Mouse (Mus musculus): ENCODE measurements around the gene Crmp1. TPM values are rescaled to one million over a fixed set of nuclear protein-coding genes. Genes with fewer than 3 reads are reported as not detected.

The Crmp1 gene
- polyA plus RNA-seq, 1 experiment from 2014 or later, result 790 TPM

DNA sequence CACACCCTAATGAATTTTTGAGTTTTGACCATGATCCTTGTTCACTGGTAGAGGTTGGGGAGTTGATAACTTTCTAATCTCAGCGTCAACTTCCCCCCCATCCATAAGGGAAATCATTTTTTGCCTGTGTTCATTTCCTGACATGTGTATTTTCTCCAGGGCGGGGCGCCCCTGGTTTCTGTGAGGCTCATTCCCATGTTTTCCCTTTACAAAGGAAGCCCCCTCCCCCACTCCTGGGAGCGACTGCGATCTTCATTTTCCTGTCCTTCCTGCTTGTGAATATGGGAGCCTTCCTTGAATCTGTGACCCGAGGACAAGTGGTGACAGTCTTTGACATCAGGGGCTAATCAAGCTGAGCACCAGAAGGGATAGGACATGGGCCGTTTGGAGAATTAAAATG is 15.1 kb downstream of the Crmp1 start:
- no peak for ATAC-seq (replicated peaks)
- no peaks in the 10 kb centered on the region for H3K36me3 ChIP-seq
- peaks cover 71% of the 10 kb centered on the region for H3K4me1 ChIP-seq
- no peak overlapping the region for H3K4me2 ChIP-seq (replicated peaks)
- H3K27me3 ChIP-seq, result no peaks in the 10 kb centered on the region
- peak overlapping the region; percentile 16; the same call in 1 of the 2 replicates for H3K27ac ChIP-seq (replicated peaks)
- no peak overlapping the region for H3K4me3 ChIP-seq
- H3K9me3 ChIP-seq, result no peaks in the 10 kb centered on the region
- 69% methylated on average over 7 of the region's 7 CpGs for WGBS
- no peak overlapping the region for H3K9ac ChIP-seq (replicated peaks)

- H3K27ac ChIP-seq (replicated peaks), result peak overlapping the region; percentile 16
- peaks cover 71% of the 10 kb centered on the region for H3K4me1 ChIP-seq
- no peak overlapping the region for H3K9ac ChIP-seq (replicated peaks)
- no peak overlapping the region for H3K4me3 ChIP-seq
- H3K36me3 ChIP-seq, result no peaks in the 10 kb centered on the region
- 52% methylated on average over 5 of the region's 5 CpGs for whole genome bisulfite sequencing
- H3K9me3 ChIP-seq, result no peaks in the 10 kb centered on the region
- H3K27me3 ChIP-seq, result no peaks in the 10 kb centered on the region
- no peak for ATAC-seq (replicated peaks)
- H3K4me2 ChIP-seq (replicated peaks), result no peak overlapping the region
Observed at GRCm38 (mm10) chr5:37257243-37257642, 15.5 kb downstream of the Crmp1 start.

DNA sequence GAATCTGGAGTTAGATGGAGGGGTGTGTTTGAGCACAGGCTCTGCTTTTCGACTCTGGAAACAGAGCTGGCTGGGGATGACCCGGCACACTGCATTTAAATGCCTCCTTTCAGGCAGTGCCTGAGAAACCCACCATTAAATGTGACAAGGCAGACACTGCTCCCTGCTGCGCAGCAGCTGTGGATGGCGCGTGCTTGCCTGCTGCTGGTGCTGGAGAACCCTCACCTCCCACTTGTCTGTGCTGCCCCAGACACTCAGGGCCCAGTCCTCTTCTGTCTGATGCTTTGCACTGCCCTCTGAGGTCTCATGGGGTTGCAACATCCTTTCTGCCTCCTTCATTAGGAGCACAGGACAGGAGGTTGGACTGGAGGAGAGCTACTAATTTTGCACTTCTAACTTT is 20.0 kb downstream of the Crmp1 start:
- H3K9me3 ChIP-seq, result no peaks in the 10 kb centered on the region
- H3K27me3 ChIP-seq, result no peaks in the 10 kb centered on the region
- no peak overlapping the region for H3K4me2 ChIP-seq (replicated peaks)
- peaks cover 17% of the 10 kb centered on the region for H3K36me3 ChIP-seq
- H3K4me3 ChIP-seq, result no peak overlapping the region
- H3K27ac ChIP-seq (replicated peaks), result peak overlapping the region; percentile 37; the same call in 1 of the 2 replicates
- WGBS, result 51% methylated on average over 5 of the region's 5 CpGs
- H3K4me1 ChIP-seq, result peaks cover 50% of the 10 kb centered on the region
- ATAC-seq (replicated peaks), result peak; percentile 70
- H3K9ac ChIP-seq (replicated peaks), result no peak overlapping the region

DNA sequence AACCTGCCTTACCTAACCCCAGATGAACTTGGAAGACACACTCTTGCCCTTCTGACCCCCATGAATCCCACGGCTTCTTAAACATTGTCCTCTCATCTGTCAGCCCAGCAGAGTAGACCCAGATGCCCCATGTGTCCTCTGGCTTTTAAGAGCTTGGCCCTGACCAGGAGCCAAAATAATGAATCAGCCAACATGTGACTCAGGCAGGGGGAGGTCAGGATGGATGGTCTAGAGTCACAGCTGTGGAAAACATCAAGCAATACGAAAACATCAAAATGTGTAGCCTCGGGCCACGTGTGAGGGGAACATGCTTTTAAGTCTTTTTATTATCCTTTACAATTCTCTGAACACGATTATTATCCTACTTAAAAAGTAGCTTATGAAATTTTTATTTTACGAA is 22.1 kb downstream of the Crmp1 start:
- H3K4me1 ChIP-seq, result peaks cover 29% of the 10 kb centered on the region
- no peak for ATAC-seq (replicated peaks)
- H3K4me2 ChIP-seq (replicated peaks), result no peak overlapping the region
- peaks cover 35% of the 10 kb centered on the region for H3K36me3 ChIP-seq
- no peak overlapping the region for H3K4me3 ChIP-seq
- H3K27ac ChIP-seq (replicated peaks), result no peak overlapping the region
- no peaks in the 10 kb centered on the region for H3K27me3 ChIP-seq
- H3K9ac ChIP-seq (replicated peaks), result no peak overlapping the region
- H3K9me3 ChIP-seq, result no peaks in the 10 kb centered on the region
- WGBS, result 88% methylated on average over 6 of the region's 6 CpGs

GRCm38 (mm10) chr5:37281021-37281420 is 39.3 kb downstream of the Crmp1 start:
- no peaks in the 10 kb centered on the region for H3K27me3 ChIP-seq
- ATAC-seq (replicated peaks), result no peak; the same call in 1 of the 2 replicates
- H3K4me2 ChIP-seq (replicated peaks), result no peak overlapping the region
- H3K4me1 ChIP-seq, result no peaks in the 10 kb centered on the region
- 93% methylated on average over 11 of the region's 11 CpGs for WGBS
- H3K4me3 ChIP-seq, result no peak overlapping the region
- H3K9ac ChIP-seq (replicated peaks), result no peak overlapping the region
- H3K36me3 ChIP-seq, result peaks cover 94% of the 10 kb centered on the region
- no peaks in the 10 kb centered on the region for H3K9me3 ChIP-seq
- H3K27ac ChIP-seq (replicated peaks), result no peak overlapping the region

DNA sequence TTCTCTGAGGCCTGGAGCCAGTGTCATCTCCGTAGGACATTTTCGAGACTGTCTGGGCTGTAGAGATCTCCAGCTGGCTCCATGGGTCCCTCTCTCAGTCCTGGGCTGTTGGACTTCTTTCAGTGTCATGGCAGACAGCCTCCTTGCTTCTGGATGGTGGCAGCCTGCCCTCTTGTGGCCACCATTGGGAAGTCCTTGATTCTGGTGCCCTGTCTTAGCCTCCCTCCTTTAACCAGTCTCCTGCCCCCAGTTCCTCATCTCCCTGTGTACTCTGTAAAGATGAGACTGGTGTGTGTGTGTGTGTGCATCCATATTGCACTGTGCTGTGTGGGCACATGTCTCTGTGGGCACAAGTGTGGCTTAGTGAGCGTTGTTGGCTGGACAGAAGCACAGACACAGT is 46.6 kb downstream of the Crmp1 start:
- Histone ChIP-seq H3K27me3 (no peaks in the 10 kb centered on the region), H3K9ac (replicated peaks) (no peak overlapping the region), H3K36me3 (peaks cover 81% of the 10 kb centered on the region), H3K9me3 (no peaks in the 10 kb centered on the region), H3K4me2 (replicated peaks) (no peak overlapping the region), H3K4me3 (no peak overlapping the region), H3K4me1 (no peaks in the 10 kb centered on the region), H3K27ac (replicated peaks) (no peak overlapping the region)
- ATAC-seq (replicated peaks), result peak; percentile 42
- WGBS, result 79% methylated on average over 3 of the region's 3 CpGs

DNA sequence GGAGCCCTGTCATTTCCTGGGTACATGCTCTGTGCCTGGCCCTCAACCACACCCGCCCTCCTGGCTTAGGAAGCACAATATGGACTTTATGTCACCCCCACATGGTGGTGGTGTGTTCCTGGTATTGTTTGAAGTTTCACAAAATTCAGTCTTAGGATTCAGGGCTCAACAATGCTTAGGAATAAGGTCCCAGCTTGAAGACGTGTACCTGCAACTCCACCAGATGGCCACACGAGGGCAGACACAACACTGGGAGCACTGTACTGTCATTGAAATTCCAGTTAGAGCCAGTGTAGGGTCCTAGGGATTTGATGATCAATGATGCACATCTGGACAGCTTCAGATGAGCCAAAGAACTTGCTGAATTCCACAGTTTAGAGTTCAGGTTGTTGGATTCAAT is 47.5 kb downstream of the Crmp1 start:
- Histone ChIP-seq H3K4me3 (no peak overlapping the region), H3K4me2 (replicated peaks) (no peak overlapping the region), H3K36me3 (peaks cover 72% of the 10 kb centered on the region), H3K27me3 (no peaks in the 10 kb centered on the region), H3K27ac (replicated peaks) (no peak overlapping the region), H3K9me3 (no peaks in the 10 kb centered on the region), H3K4me1 (no peaks in the 10 kb centered on the region), H3K9ac (replicated peaks) (no peak overlapping the region)
- WGBS, result 15% methylated on average over 3 of the region's 3 CpGs
- peak; percentile 44; the same call in 1 of the 2 replicates for ATAC-seq (replicated peaks)

DNA sequence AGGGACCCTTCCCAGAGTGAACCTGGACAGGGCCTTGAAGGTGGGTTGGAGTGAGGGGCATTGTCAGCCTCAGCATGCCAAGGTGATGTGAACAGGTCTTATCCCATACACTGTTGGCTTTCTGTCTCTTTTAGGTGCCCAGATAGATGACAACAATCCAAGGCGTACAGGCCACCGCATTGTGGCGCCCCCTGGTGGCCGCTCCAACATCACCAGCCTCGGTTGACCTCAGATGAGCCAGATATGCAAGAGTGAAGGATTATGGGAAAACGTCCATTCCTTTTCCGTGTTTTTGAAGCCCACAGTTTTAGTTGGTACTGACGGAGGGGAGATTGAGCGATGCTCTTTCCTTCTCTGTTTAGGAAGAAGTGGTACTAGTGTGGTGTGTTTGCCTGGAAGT is 49.2 kb downstream of the Crmp1 start:
- H3K4me3 ChIP-seq, result no peak overlapping the region
- H3K27me3 ChIP-seq, result no peaks in the 10 kb centered on the region
- H3K9ac ChIP-seq (replicated peaks), result no peak overlapping the region
- no peak for ATAC-seq (replicated peaks)
- no peaks in the 10 kb centered on the region for H3K9me3 ChIP-seq
- no peaks in the 10 kb centered on the region for H3K4me1 ChIP-seq
- no peak overlapping the region for H3K4me2 ChIP-seq (replicated peaks)
- WGBS, result 75% methylated on average over 9 of the region's 9 CpGs
- peaks cover 58% of the 10 kb centered on the region for H3K36me3 ChIP-seq
- no peak overlapping the region for H3K27ac ChIP-seq (replicated peaks)

- H3K4me2 ChIP-seq (replicated peaks), result no peak overlapping the region
- no peaks in the 10 kb centered on the region for H3K9me3 ChIP-seq
- peak; percentile 60 for ATAC-seq (replicated peaks)
- H3K4me3 ChIP-seq, result no peak overlapping the region
- no peaks in the 10 kb centered on the region for H3K27me3 ChIP-seq
- 54% methylated on average over 10 of the region's 10 CpGs for WGBS
- no peak overlapping the region for H3K9ac ChIP-seq (replicated peaks)
- peaks cover 6% of the 10 kb centered on the region for H3K36me3 ChIP-seq
- 0 out of 2 replicates have a peak overlapping the region, but pooled peaks have one; percentile 3 for H3K27ac ChIP-seq (replicated peaks)
- peaks cover 7% of the 10 kb centered on the region; the same call in 1 of the 2 replicates for H3K4me1 ChIP-seq
Observed at GRCm38 (mm10) chr5:37296717-37297116, 55.0 kb downstream of the Crmp1 start.

GRCm38 (mm10) chr5:37298370-37298769 is 56.6 kb downstream of the Crmp1 start:
- no peak; the same call in 1 of the 2 replicates for ATAC-seq (replicated peaks)
- Histone ChIP-seq H3K27me3 (no peaks in the 10 kb centered on the region), H3K4me3 (no peak overlapping the region), H3K36me3 (no peaks in the 10 kb centered on the region), H3K9ac (replicated peaks) (no peak overlapping the region), H3K4me1 (peaks cover 7% of the 10 kb centered on the region; the same call in 1 of the 2 replicates), H3K4me2 (replicated peaks) (no peak overlapping the region), H3K27ac (replicated peaks) (no peak overlapping the region), H3K9me3 (no peaks in the 10 kb centered on the region)
- 19% methylated on average over 7 of the region's 7 CpGs for WGBS

GRCm38 (mm10) chr5:37310026-37310425 is 68.3 kb downstream of the Crmp1 start:
- Histone ChIP-seq H3K4me2 (replicated peaks) (no peak overlapping the region), H3K36me3 (peaks cover 10% of the 10 kb centered on the region), H3K4me3 (no peak overlapping the region), H3K27ac (replicated peaks) (no peak overlapping the region), H3K9ac (replicated peaks) (no peak overlapping the region), H3K9me3 (no peaks in the 10 kb centered on the region), H3K4me1 (no peaks in the 10 kb centered on the region), H3K27me3 (no peaks in the 10 kb centered on the region)
- 94% methylated on average over 9 of the region's 9 CpGs for WGBS
- no peak for ATAC-seq (replicated peaks)

- no peak for ATAC-seq (replicated peaks)
- Histone ChIP-seq H3K4me1 (no peaks in the 10 kb centered on the region), H3K9ac (replicated peaks) (no peak overlapping the region)
Observed at GRCm38 (mm10) chr5:37312980-37313722, 71.4 kb downstream of the Crmp1 start.

DNA sequence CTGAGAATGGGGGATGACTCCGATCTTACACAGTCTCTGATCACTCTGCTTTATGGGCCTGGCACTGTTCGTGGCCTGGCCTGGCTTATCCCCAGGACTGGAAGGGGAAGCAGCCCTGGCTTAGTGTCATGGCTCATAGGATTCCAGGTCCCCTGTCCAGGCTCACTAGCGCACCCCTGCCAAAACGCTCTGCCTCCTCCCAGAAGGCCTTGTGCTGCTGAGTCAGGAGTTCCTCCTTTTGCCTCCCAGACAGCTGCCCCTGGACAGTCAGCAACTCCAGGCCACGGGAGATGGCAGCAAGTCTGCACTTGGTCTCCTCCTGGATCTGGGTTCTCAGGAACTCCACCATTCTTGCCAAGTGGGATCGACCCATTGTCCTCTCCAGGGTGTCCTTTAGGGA is 77.0 kb downstream of the Crmp1 start:
- ATAC-seq (replicated peaks), result no peak
- H3K27me3 ChIP-seq, result no peaks in the 10 kb centered on the region
- H3K27ac ChIP-seq (replicated peaks), result no peak overlapping the region
- no peak overlapping the region for H3K4me2 ChIP-seq (replicated peaks)
- no peaks in the 10 kb centered on the region for H3K4me1 ChIP-seq
- no peak overlapping the region for H3K4me3 ChIP-seq
- peaks cover 20% of the 10 kb centered on the region for H3K36me3 ChIP-seq
- peaks cover 6% of the 10 kb centered on the region; the same call in 1 of the 2 replicates for H3K9me3 ChIP-seq
- H3K9ac ChIP-seq (replicated peaks), result no peak overlapping the region
- WGBS, result 94% methylated on average over 6 of the region's 6 CpGs

More at GRCm38 (mm10) chr5:37312980-37313722, 71.4 kb downstream of the Crmp1 start:
- peaks cover 22% of the 10 kb centered on the region for H3K36me3 ChIP-seq
- 93% methylated on average over 12 of the region's 12 CpGs for WGBS
- H3K27ac ChIP-seq (replicated peaks), result no peak overlapping the region
- H3K9me3 ChIP-seq, result peaks cover 6% of the 10 kb centered on the region; the same call in 1 of the 2 replicates
- H3K4me2 ChIP-seq (replicated peaks), result no peak overlapping the region
- H3K27me3 ChIP-seq, result no peaks in the 10 kb centered on the region
- no peak overlapping the region for H3K4me3 ChIP-seq
